Mouse (Mus musculus) neural tube, embryonic 10.5 days (tissue): ENCODE results near the gene Actr1a.

ENCODE experiments used
- DNase-seq: peaks from one replicate; pipeline ENCODE4 v3.0.0-alpha.2; 2017; ENCODE audit warnings: low spot score; ENCODE audit errors: extremely low spot score

Actr1a gene

DNA sequence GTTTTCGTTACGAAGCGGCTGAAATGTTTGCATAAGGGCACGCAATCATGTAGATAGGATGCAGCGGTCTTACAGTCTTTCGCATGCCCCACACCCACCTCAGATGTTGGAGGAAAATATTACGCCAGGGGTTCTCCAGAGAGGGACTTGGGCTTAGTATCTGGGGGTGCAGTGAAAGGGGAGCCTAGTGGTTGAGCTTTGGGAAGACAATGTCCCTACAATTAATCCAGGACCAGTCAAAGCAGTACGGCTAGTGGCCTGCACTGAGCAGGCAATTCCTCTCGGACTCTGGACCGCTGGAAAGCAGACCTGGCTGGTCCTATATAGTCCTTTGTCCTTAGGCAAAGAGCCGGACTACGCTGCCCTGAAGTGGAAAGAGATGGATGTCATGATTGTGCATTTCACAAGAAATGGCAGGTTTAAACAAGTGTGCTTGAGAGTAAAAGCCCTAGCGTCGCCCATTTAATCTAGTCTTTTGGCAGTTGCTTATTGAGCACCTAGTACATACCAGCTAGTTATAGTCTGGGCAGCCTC lies 68.0 kb downstream of the Actr1a start:
- DNase-seq: no peak
